Mouse (Mus musculus): ENCODE data around the gene Cd69. TPM values are rescaled to one million over a fixed set of nuclear protein-coding genes. Genes with fewer than 3 reads are reported as not detected.

Gene Cd69
- not detected in 2 replicates for polyA plus RNA-seq (2012)

DNA sequence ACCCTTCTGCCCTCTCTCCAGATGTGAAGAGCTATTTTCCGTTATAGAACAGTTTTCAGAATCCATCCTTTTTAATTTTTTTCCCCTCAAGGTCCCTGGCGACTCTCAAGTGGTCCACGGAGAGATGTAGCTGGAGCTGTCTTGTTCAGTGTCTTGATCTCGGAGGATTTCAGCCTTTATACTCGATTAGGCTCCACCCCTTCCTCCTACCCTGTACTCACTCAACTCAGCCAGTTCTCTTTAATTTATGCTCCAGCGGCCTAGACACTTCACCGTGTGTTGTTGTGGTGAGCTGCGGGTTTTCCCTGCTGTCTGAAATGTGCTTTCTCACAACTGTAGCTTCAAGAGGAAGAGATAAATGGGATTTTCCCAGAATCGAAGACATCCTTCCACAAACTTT, at the start of gene Cd69:
Cd69 (minus strand) TSS at position 217 of the 400 bp plus-strand sequence.
- TF ChIP-seq GATA1 (IDR thresholded peaks at IDR 0.05; ENCODE audit: low read length), result no peak

DNA sequence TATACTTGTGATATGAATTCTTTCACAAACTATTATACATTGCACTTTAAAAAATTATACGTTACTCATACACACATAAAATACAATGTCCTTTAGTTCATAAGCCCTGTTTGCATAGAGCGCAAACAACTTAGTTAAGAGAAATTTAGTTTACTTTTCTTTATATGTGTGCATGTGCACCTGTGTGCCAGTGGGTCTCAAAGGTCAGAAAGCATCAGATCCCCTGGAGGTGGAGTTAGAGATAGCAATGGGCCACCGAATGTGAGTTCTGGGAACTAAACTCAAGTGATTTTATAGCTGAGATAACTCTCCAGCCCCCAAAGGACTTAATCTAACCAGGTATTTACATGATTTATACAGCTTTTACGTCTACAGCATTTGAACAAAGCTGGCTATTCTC, 44.1 kb upstream of the Cd69 start:
- TF ChIP-seq GATA1 (IDR thresholded peaks at IDR 0.05; ENCODE audit: low read length), result no peak

DNA sequence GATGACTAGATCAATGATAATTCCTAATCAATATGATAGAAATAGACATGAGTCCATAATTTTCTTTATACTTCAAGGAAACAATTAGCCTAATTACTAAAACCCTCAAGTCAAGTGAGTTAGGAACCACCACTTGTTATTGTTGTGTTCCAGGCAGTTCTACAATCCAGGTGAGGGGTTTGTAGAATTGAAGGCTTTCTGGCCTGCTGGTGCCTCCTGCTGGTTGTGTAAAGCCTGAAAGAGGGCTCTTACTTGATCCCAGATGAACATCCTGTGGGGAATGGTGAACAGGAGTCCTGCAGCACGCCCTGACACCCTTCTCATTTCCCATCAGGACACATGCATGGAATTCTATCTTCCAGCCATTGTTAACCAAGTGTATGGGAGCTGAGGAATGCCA, 43.2 kb upstream of the Cd69 start:
- TF ChIP-seq GATA1 (IDR thresholded peaks at IDR 0.05; ENCODE audit: low read length), result no peak

DNA sequence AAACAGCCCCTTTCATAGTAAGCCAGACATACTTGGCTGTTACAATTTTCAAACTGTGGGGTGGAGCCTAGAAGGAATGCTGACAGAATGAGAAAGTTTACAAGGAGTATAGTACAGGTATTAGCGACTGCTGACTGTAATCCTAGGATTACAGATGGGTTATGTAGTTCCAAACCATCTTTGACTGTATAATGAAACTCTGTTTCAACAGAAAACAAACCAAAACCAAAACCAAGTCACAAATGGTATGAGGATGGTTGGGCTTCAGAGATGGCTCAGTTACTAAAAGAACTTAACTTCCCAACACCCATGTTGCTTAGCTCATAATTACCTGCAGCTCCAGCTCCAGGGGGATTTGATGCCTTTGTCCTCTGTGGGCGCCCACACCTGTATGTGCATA, 41.2 kb upstream of the Cd69 start:
- no peak for TF ChIP-seq GATA1 (IDR thresholded peaks at IDR 0.05; ENCODE audit: low read length)

DNA sequence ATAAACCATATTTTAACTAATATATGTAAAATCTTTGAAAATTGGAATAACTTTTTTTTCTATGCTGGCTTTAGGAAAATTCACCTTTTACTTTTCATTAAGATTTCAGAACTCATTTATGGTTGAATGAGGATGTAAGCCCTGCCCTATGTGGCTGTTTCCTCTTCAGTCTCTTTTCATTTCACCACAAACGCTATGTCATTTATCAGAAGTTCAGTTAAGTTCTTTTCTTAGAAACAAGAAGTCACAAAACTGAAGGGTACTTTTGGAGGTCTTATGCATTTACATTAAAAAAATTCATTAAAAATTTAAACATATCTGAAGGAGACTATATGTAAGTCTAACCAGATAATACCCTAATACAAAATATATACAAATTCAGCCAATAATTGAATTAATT, 40.5 kb upstream of the Cd69 start:
- TF ChIP-seq GATA1 (IDR thresholded peaks at IDR 0.05; ENCODE audit: low read length), result no peak

DNA sequence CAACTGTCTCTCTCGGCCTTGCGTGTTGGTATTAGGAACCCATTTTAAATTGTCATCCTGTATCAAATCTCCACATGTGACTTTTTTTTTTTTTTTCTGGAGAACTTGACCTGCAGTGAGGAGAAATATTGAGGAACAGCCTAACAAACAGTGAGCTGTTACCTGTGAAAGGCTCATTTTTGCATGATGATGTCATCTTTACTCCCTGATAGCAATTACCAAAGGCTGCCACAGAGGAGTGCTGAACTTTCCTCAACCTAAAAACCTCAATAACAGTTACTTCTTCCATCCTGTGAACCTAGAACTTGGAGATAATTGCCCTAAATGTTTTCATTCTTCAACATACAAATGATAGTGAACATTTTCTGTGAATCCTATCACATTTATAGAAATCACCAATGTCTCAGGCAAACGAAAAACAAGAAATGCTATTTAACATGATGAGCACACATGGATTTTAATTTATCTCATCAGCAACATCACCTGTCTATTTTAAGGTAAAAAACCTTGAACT, 39.5 kb upstream of the Cd69 start:
- no peak for TF ChIP-seq GATA1 (IDR thresholded peaks at IDR 0.05; ENCODE audit: low read length)

DNA sequence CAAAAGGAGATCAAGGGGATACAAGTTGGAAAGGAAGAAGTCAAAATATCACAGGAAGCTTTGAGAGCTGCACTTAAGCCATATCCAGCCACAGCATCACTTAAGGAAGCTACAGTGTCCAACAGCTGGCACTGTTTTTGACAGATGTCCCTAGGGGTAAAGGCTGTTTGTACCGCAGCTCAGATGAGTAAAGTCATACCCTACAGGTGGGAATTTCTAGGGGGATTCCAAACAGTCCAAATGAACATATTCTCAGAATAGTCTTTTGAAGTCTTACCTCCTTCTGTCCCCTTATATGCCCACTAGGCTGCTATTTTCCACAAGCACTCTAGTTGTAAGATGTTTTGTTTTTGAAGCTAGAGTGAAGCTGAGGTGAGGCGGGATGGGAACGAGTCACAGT, 37.3 kb upstream of the Cd69 start:
- no peak for TF ChIP-seq GATA1 (IDR thresholded peaks at IDR 0.05; ENCODE audit: low read length)

DNA sequence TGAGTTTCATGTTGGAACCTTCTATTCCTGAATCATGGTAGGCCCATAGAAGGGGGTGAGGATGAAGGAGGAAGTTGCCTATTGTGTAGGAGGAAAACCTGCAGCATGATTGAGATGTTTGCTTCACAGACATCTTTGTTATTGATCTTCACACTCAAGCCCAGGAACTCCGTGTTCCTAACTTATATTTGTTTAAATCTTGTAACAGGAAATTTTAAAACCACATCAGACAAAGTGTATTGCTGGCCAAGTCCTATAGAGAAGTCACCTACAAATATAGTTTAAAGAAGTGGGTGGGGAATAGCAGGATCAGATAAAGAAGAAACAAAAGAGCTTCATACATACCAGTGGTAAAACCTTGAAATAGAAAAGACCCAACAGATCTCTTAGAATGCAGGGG, 28.9 kb upstream of the Cd69 start:
- TF ChIP-seq GATA1 (IDR thresholded peaks at IDR 0.05; ENCODE audit: low read length), result no peak

DNA sequence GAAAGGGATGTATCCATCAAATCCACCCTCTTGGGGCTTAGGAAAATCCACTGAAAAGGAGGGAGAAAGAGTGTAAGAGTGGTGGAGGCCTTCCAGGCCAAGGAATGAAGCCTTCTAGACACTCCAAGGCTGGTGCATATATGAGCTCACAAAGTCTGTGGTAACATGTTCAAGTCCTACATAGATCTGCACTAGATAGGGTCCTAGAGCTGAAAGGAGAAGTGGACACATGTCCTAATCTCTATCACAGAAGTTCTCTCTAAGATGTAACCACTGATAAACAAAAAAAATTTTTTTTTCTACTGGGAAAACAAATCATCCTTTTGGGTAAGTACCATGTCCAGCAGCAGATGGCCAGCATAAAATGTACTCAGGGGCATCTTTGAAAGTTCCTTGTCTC, 13.5 kb upstream of the Cd69 start:
- TF ChIP-seq GATA1 (IDR thresholded peaks at IDR 0.05; ENCODE audit: low read length), result no peak

DNA sequence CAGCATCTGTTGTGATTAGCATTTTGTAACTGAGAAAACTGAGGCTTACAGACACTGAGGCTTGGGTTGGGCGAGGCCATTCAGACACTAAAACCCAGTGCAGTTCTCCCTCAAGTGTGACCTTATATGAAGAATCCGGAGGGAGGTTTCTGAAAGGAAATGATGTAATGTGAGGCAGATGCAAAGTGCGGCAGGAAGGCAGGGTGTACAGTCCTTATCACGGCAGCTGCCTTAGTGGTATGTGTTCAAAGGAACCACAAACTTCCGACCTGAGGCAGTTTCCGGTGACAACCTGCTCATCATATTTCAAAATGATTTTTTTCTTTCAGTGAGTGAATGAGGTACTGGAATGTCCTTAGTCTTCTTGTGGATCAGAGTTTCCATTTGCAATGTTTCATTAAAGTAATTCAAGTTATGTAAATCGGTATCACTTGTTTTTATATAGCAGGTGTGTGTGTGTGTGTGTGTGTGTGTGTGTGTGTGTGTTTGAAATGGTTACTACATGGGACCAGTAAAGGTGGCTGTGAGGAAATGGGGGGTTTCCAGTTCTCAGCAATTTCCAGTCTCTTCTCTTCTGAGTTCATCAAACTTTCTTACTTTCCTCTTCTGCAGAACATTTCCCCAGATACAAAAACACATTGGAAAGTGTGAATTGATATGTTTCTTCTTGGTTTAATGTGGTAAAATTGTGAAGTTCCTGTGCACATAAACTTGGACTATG, 9.3 kb upstream of the Cd69 start:
- TF ChIP-seq GATA1 (IDR thresholded peaks at IDR 0.05; ENCODE audit: low read length), result no peak

DNA sequence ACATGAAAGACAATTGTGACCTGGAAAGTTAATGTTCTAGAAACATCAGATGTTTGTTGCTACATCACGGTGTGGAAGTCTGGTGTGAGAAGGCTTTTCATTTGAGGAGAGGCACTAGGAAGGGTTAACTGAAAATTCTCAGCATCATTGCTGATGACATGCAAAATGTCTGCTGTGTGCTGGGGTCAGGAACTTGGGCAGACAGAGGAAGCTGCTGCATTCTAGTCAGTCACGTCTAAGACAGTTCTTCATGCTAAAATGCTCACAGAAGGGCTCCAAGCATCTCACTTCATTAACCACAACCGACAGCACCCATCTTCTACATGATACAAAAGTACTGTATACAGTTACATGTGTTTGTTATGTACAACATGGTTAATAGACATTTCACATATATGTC, 8.0 kb upstream of the Cd69 start:
- no peak for TF ChIP-seq GATA1 (IDR thresholded peaks at IDR 0.05; ENCODE audit: low read length)

DNA sequence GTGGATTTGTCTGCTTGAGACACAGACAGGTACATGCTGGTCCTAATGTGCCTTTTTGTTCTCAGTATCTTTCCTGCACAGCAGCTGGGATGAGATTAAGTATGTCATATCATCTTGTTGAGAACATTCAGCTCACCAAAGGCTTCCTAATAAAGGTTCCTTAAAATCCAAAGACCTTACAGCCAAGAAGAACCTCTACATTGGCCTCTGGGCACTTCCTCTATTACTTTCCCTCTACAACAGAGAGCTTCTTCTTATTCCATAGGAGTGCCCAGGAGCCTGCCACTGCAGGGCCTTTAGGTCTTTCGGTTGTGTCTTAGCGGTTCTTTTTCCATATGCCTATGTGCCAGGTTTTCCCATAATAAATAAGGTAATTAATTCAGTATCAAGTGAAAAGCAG, 1.2 kb upstream of the Cd69 start:
- no peak for TF ChIP-seq GATA1 (IDR thresholded peaks at IDR 0.05; ENCODE audit: low read length)

DNA sequence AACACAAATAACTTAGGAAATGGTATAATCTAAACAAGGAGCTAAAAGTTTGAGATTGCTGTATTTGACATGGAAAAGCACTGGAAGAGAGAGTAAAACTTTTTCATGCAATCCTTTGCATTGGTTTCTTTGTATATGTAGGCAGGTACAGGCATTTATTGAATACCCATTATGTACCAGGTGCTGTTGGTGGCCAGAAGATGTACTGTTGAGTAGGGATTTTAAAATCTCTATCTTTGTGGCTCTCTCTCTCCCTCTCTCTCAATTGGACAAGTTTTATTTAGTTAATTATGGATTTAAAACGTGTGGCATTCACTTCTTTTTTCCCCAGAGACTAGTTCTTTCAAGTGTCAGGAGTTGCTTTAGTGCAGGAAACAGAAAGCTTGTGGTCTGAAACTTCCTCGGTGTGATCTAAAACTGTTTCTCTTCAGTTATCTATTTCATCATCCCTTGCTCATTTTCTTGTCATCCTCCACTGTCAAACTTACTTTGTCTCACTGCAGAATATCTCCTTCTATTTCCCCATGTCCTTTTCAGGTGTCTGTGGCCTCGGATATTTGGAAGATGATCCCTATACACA, 478 bp upstream of the Cd69 start:
- TF ChIP-seq GATA1 (IDR thresholded peaks at IDR 0.05; ENCODE audit: low read length), result no peak

DNA sequence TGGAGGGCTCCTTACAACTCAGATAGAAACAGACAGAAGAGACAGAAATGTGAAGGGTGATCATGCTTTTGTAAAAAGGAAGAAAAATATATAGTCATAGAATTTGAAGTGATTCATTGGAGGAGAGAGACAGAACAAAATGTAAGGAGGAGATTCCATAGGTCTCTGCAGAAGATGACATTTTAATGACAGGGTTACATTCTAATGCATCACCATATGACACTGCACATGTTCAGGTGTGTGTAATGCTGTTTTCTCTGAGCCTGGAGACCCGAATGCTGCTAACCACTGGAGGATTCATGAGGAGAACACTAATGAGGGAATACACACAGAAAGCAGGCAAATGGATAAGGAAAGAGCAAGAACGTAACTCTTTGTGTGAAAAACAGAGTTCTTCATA, 760 bp downstream of the Cd69 start:
- TF ChIP-seq GATA1 (IDR thresholded peaks at IDR 0.05; ENCODE audit: low read length), result no peak

DNA sequence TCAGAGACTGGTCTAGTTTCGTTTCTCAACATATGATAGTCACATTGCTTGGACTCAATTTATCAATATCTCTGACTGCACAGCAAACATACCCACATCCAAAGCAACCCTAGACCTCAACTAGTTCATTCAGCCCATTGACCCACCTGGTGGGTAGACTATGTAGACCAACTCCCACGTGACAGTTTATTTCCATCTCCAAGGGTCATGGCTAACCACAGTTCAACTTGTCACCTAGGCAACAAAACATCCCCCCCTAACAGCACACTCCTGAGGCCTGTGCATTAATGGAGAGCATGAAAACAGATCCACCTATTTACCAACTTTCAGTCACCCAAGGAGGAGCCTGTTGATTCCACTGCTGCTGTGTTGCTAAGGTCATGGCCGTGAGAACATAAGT, 1.6 kb downstream of the Cd69 start:
- TF ChIP-seq GATA1 (IDR thresholded peaks at IDR 0.05; ENCODE audit: low read length), result no peak

DNA sequence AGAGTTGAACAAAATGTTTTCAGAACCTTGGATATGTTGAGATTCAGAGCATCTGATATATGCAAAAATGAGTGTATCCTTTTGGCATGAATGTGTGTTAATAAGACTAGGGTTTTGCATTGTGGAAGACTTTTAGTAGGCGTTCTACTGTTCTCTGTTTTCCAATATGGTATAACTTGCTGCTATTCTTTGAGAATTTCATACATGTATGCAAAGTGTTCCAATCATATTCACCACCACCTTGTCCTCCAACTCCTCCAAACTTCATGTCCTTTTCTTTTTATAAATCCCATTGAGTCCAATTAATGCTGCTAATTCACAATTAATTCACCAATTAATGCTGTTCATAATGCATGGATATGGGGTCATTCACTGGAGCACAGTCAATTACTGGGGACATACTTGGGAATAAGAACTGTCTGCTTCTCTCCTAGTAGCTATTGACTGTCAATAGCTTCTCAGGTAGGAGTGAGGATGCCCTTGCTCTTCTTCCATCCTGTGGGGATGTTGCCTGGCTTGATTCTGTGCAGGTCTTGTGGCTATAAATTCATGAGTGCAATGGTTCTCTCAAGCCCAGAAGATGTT, 8.7 kb downstream of the Cd69 start:
- no peak for TF ChIP-seq GATA1 (IDR thresholded peaks at IDR 0.05; ENCODE audit: low read length)

DNA sequence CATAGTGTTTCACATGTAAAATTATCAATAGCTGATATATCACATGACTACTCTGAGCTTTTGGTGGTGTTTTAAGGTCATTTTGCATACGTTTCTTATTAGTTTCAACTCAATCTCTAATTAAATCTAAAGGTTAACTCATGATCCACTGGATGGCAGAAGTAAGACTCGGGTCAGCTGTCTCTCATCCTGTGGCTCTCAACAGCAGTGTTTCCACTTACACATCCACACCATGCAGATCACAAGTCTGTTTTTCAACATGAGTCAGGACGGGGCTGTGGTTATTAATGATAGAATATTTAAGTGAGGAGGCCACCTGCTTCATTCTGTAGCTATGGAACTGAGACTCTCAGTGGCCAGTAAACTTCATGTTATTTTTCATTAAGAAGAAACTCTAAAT, 9.4 kb downstream of the Cd69 start:
- no peak for TF ChIP-seq GATA1 (IDR thresholded peaks at IDR 0.05; ENCODE audit: low read length)
